8 mouse cellular contexts compared by ENCODE assay signal in the genomic region with DNA sequence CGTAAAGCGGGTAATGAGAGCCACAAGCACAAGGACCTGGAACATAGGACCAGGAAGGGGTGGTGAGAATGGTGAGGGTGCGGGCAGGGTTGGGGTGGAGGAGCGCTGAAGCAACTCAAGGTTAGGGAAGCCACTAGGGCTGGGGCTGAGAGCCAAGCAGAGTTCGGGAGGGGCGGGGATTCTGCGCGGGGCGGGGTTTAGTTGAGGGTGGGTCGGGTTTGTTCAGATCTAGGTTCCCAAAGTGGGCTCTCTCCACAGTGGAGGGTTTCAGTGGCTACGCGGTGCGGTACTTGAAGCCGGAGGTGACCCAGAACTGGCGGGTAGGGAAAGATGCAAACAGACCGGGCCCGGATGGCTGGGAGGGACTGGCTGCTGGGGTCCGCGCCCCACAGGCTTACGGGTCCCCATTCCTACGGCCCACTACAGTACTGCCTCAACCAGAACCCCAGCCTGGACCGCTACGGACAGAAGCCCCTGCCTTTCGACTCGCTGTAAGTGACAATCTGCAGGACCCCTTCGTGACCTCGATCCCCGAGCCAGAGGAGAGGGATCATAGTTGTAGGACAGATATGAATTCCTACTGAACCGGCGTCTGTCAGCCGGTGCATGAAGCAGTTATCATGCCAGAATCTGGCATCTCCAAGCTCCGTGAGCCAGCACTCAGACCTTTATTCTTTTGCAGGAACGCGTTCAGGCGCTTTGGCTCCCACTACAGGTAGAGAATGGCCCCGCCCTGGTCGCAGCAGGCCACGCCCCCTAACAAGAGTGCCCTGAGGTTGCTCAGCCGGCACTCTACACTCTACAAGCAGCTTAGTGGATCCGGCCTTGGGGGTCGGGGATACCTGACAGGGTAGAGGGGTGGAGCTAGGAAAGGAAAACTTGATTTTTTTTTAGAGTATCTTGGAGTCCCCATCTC. TPM values are rescaled to one million over a fixed set of nuclear protein-coding genes. Genes with fewer than 3 reads are reported as not detected.
DNase-seq lines count a peak whose midpoint lies in the region; ATAC-seq and TF ChIP-seq lines count a peak whose summit lies in the region.

No protein-coding gene starts in this region.

- H3K36me3 ChIP-seq in lung, embryonic 14.5 days (ENCODE audit: insufficient read depth): peaks cover 19% of the 10 kb centered on the region
- H3K36me3 ChIP-seq in neural tube, embryonic 15.5 days: peaks cover 12% of the 10 kb centered on the region; the same call in 1 of the 2 replicates
- H3K36me3 ChIP-seq in thymus, adult 2 months (ENCODE audit: control insufficient read depth, insufficient read depth, low read length): peaks cover under 1% of the 10 kb centered on the region; the same call in 1 of the 2 replicates

- no peaks in the 10 kb centered on the region for H3K27me3 ChIP-seq in lung, embryonic 14.5 days (ENCODE audit: insufficient read depth, low read length)
- no peaks in the 10 kb centered on the region for H3K27me3 ChIP-seq in neural tube, embryonic 15.5 days (replicated peaks)
- H3K27me3 ChIP-seq in thymus, adult 2 months (ENCODE audit: control insufficient read depth, insufficient read depth, low read length): no peaks in the 10 kb centered on the region

- H3K9ac ChIP-seq in lung, embryonic 14.5 days: peak overlapping the region; percentile 46
- peak overlapping the region; percentile 47 for H3K9ac ChIP-seq in neural tube, embryonic 15.5 days (replicated peaks)

- DNase-seq in gastrocnemius, adult 2 months: peak; percentile 61
- no peak for DNase-seq in gastrocnemius, adult 8-10 months (ENCODE audit: low spot score in 2 of 2)
- DNase-seq in cerebellum, adult 8-10 months: peak; percentile 39
- DNase-seq in forelimb bud, embryonic 11.5 days (ENCODE audit: low read depth, low spot score): peak; percentile 53
- DNase-seq in kidney, adult 11 months: peak; percentile 81
- DNase-seq in lung, embryonic 14.5 days: peak; percentile 78
- peak; percentile 88 for DNase-seq in thymus, adult 2 months

- H3K9me3 ChIP-seq in lung, embryonic 14.5 days (ENCODE audit: low read depth, low read length): no peaks in the 10 kb centered on the region
- no peaks in the 10 kb centered on the region for H3K9me3 ChIP-seq in neural tube, embryonic 15.5 days (replicated peaks)

- no peak for TF ChIP-seq POLR2A in thymus, adult 2 months (IDR thresholded peaks at IDR 0.05; ENCODE audit: control insufficient read depth, extremely low read depth, insufficient read depth, low read length, poor library complexity)

- H3K27ac ChIP-seq in gastrocnemius, adult 2 months: no peak overlapping the region
- H3K27ac ChIP-seq in lung, embryonic 14.5 days (ENCODE audit: low read depth): peak overlapping the region; percentile 24; the same call in 1 of the 2 replicates
- H3K27ac ChIP-seq in neural tube, embryonic 15.5 days (replicated peaks): peak overlapping the region; percentile 54
- no peak overlapping the region for H3K27ac ChIP-seq in thymus, adult 2 months (ENCODE audit: control insufficient read depth, insufficient read depth, low read length)

- peak overlapping the region; percentile 96 for H3K4me2 ChIP-seq in lung, embryonic 14.5 days
- peak overlapping the region; percentile 92 for H3K4me2 ChIP-seq in neural tube, embryonic 15.5 days

- H3K4me1 ChIP-seq in lung, embryonic 14.5 days (ENCODE audit: insufficient read depth): peaks cover 9% of the 10 kb centered on the region; the same call in 1 of the 2 replicates
- H3K4me1 ChIP-seq in neural tube, embryonic 15.5 days: peaks cover 16% of the 10 kb centered on the region
- peaks cover 10% of the 10 kb centered on the region for H3K4me1 ChIP-seq in thymus, adult 2 months (replicated peaks; ENCODE audit: control insufficient read depth, insufficient read depth, low read length)

- WGBS in lung, embryonic 14.5 days: 3% methylated on average over 41 of the region's 41 CpGs
- 2% methylated on average over 41 of the region's 41 CpGs for WGBS in neural tube, embryonic 15.5 days
- WGBS in thymus, adult 2 months: 4% methylated on average over 41 of the region's 41 CpGs

- peak; percentile 39; the same call in 1 of the 2 replicates for TF ChIP-seq CTCF in gastrocnemius, adult 2 months (IDR thresholded peaks at IDR 0.05)
- TF ChIP-seq CTCF in lung, embryonic 14.5 days (IDR thresholded peaks at IDR 0.05; ENCODE audit: low read depth): peak; percentile 42
- peak; percentile 26; the same call in 1 of the 2 replicates for TF ChIP-seq CTCF in thymus, adult 2 months (IDR thresholded peaks at IDR 0.05; ENCODE audit: borderline replicate concordance, control insufficient read depth, extremely low read depth, insufficient read depth, low read length, poor library complexity)

- intact Hi-C loops in gastrocnemius, adult 2 months (cut with DNase I): no loop called here

- peak overlapping the region; percentile 69 for H3K4me3 ChIP-seq in gastrocnemius, adult 2 months
- H3K4me3 ChIP-seq in lung, embryonic 14.5 days (ENCODE audit: low read depth, low read length): peak overlapping the region; percentile 47
- peak overlapping the region; percentile 45 for H3K4me3 ChIP-seq in neural tube, embryonic 15.5 days (replicated peaks)
- peak overlapping the region; percentile 34 for H3K4me3 ChIP-seq in thymus, adult 2 months (ENCODE audit: control insufficient read depth, insufficient read depth, low read length)

- peak; percentile 84 for ATAC-seq in lung, embryonic 14.5 days (ENCODE audit: insufficient read depth)
- ATAC-seq in neural tube, embryonic 15.5 days (ENCODE audit: low FRiP score): peak; percentile 82

RNA-seq across cellular contexts. Expression of gene Tepp, which starts 10.1 kb away (rescaled TPM):
- not detected for total RNA-seq in gastrocnemius, adult 2 months (2021)
- total RNA-seq in gastrocnemius, adult 8-10 months (2022): not detected
- polyA plus RNA-seq in lung, embryonic 14.5 days (2014; fragmentation: Nextera tagmentation; extraction: Ambion mirVana): 0.37 and 0.53 TPM in 2 replicates
- 1.7 and 2.5 TPM in 2 replicates for polyA plus RNA-seq in neural tube, embryonic 15.5 days (2015; fragmentation: Nextera tagmentation; extraction: Ambion mirVana)
- 0.97 and 2.1 TPM in 2 replicates for polyA plus RNA-seq in thymus, adult 2 months (2012; rRNA removed)

RNA-seq across cellular contexts. Expression of gene Zfp319, which starts 11.3 kb away (rescaled TPM):
- total RNA-seq in gastrocnemius, adult 2 months (2021): 1 to 10 TPM; 3.3 to 4.4 TPM
- 1 to 10 TPM; 2.8 to 3.8 (median 2.9) TPM for total RNA-seq in gastrocnemius, adult 8-10 months (2022)
- 9.2 and 10.9 TPM in 2 replicates for polyA plus RNA-seq in lung, embryonic 14.5 days (2014; fragmentation: Nextera tagmentation; extraction: Ambion mirVana)
- 12.4 and 12.6 TPM in 2 replicates for polyA plus RNA-seq in neural tube, embryonic 15.5 days (2015; fragmentation: Nextera tagmentation; extraction: Ambion mirVana)
- 30.7 and 34.8 TPM in 2 replicates for polyA plus RNA-seq in thymus, adult 2 months (2012; rRNA removed)

RNA-seq across cellular contexts. Expression of gene Usb1, which starts 11.6 kb away (rescaled TPM):
- 1 to 10 TPM; 5.8 to 7.1 TPM for total RNA-seq in gastrocnemius, adult 2 months (2021)
- total RNA-seq in gastrocnemius, adult 8-10 months (2022): 1 to 10 TPM; 4.0 to 7.4 (median 6.1) TPM
- 32.1 and 34.0 TPM in 2 replicates for polyA plus RNA-seq in lung, embryonic 14.5 days (2014; fragmentation: Nextera tagmentation; extraction: Ambion mirVana)
- 30.1 and 33.0 TPM in 2 replicates for polyA plus RNA-seq in neural tube, embryonic 15.5 days (2015; fragmentation: Nextera tagmentation; extraction: Ambion mirVana)
- 51.9 and 55.6 TPM in 2 replicates for polyA plus RNA-seq in thymus, adult 2 months (2012; rRNA removed)

RNA-seq across cellular contexts. Expression of gene Cngb1, which starts 14.1 kb away (rescaled TPM):
- total RNA-seq in gastrocnemius, adult 2 months (2021): under 1 TPM; 0.08 to 0.66 TPM
- total RNA-seq in gastrocnemius, adult 8-10 months (2022): under 1 TPM in 3 of 4 experiments, not detected in 1; 0.05 to 0.16 (median 0.07) TPM
- polyA plus RNA-seq in lung, embryonic 14.5 days (2014; fragmentation: Nextera tagmentation; extraction: Ambion mirVana): 0.28 and 0.69 TPM in 2 replicates
- polyA plus RNA-seq in neural tube, embryonic 15.5 days (2015; fragmentation: Nextera tagmentation; extraction: Ambion mirVana): 0.26 and 0.86 TPM in 2 replicates
- polyA plus RNA-seq in thymus, adult 2 months (2012; rRNA removed): 0.68 and 0.94 TPM in 2 replicates

RNA-seq across cellular contexts. Expression of gene Mmp15, which starts 31.6 kb away (rescaled TPM):
- 10 to 100 TPM; 13.8 to 17.0 TPM for total RNA-seq in gastrocnemius, adult 2 months (2021)
- total RNA-seq in gastrocnemius, adult 8-10 months (2022): 10 to 100 TPM; 13.0 to 18.3 (median 14.1) TPM
- 22.5 and 25.6 TPM in 2 replicates for polyA plus RNA-seq in lung, embryonic 14.5 days (2014; fragmentation: Nextera tagmentation; extraction: Ambion mirVana)
- 20.9 and 21.4 TPM in 2 replicates for polyA plus RNA-seq in neural tube, embryonic 15.5 days (2015; fragmentation: Nextera tagmentation; extraction: Ambion mirVana)
- 14.7 and 16.2 TPM in 2 replicates for polyA plus RNA-seq in thymus, adult 2 months (2012; rRNA removed)

Comparison
In these comparisons a context has a peak if more than half of its experiments do, and no peak if none do; other contexts are left out.
1. DNase-seq: peak in gastrocnemius, adult 2 months (single experiment), cerebellum, adult 8-10 months (single experiment), forelimb bud, embryonic 11.5 days (single experiment), kidney, adult 11 months (single experiment), lung, embryonic 14.5 days (single experiment) and thymus, adult 2 months (single experiment); none in gastrocnemius, adult 8-10 months (0 of 2).
2. H3K27ac ChIP-seq: peak in lung, embryonic 14.5 days (single experiment) and neural tube, embryonic 15.5 days (single experiment); none in gastrocnemius, adult 2 months (single experiment) and thymus, adult 2 months (single experiment).
3. Peak in every context shown above with its lines, with median percentiles within 50 percentile points of each other: H3K4me3 ChIP-seq and CTCF ChIP-seq.